Mouse (Mus musculus) lung, postnatal 0 days (tissue): ENCODE measurements around the gene Gart.

Experiments
- CTCF ChIP-seq: IDR thresholded peaks from 2 replicates; pipeline ENCODE4 v1.5.1; 2016; ENCODE audit warnings: antibody characterized with exemption, mild to moderate bottlenecking
- EP300 ChIP-seq: IDR thresholded peaks from 2 replicates; pipeline ENCODE4 v1.6.1; 2016; ENCODE audit warnings: antibody characterized with exemption, mild to moderate bottlenecking, control low read depth

GRCm38 (mm10) chr16:91658471-91658870 is 11.7 kb upstream of the Gart start:
- TF ChIP-seq CTCF = no peak
- TF ChIP-seq EP300 = no peak
